Mouse (Mus musculus) right cerebral cortex, adult 18-20 months (tissue): ENCODE data around the gene Trabd2b.

Experiments used
- DNase-seq: peaks from one replicate; pipeline ENCODE4 v3.0.0; 2022; ENCODE audit warnings: mixed read lengths

Gene Trabd2b

GRCm38 (mm10) chr4:114547658-114548448, 141.3 kb downstream of the Trabd2b start:
- peak; percentile 13 for DNase-seq

DNA sequence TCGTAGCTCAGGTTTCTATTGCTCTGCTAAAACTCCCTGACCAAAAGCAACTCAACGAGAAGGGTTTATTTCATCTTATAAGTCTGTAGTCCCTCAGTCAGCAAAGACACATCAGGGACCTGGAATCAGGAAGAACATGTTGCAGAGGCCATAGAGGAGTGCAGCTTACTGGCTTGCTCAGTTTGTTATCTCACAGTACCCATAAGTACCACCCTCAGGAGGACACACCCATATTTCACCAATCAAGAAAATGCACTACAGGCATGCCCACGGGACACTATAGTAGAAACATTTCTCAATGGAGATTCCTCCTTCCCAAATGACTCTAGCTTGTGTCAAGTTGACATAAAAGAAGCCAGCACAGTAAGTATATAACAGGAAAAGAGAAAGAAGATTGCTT, 143.0 kb downstream of the Trabd2b start:
- DNase-seq = no peak

GRCm38 (mm10) chr4:114550471-114551156, 144.1 kb downstream of the Trabd2b start:
- no peak for DNase-seq

DNA sequence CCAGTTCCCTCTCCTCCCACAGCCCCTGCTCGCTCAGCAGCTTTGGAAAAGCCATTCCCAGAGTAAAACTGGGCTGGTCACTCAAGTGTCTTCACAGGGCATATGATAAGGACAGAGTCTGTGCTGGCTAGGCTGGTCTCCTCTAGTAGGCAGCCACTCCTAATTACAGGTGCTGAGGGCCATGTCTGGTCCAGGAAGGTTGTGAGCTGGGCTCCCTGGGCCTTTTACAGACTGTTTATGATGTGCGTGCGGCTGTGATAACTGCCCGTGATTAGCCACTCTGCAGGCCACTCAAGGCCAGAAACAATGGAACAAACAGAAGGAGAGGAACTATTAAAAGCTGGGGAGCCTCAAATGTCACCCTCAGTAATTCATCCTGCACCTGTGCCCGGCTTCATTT, 150.4 kb downstream of the Trabd2b start:
- DNase-seq = no peak

DNA sequence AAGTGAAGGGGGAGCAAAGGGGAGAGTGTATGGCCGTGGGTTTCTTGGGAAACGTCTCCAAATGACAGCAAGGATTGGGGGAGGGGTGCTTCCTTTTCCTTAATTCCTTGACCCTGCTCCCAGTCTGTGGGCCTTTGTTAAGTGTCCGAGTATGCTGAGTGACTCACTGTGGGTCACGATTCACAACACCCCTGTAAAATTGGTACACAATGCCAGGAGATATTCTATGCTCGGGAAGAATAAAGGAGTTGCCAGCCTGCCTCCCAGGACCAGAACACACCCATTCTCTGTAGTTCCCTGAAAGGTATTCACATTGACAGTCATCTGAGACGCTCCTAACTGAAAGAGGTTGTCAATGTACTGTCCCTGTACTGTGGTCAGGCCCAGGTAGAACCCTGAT, 151.2 kb downstream of the Trabd2b start:
- DNase-seq = no peak

DNA sequence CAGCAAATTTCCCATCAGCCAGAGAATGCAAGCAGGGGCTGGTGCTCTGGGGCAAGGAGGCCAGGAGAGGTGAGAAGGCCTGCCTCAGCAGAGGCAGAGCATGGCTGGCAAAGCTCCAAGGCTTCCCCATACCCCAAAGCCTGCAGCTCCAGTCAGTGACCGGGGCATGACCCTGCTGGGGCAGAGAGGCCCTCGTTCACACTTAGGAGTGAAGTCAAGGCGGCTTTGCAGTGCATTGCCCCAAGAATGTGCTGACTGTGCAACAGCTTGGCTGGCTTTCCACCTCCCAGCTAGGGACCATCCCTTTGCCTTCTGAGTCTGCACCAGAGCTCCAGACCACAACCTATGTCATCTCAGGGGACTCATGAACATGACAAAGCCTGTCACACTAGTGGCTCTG, 152.0 kb downstream of the Trabd2b start:
- no peak for DNase-seq

DNA sequence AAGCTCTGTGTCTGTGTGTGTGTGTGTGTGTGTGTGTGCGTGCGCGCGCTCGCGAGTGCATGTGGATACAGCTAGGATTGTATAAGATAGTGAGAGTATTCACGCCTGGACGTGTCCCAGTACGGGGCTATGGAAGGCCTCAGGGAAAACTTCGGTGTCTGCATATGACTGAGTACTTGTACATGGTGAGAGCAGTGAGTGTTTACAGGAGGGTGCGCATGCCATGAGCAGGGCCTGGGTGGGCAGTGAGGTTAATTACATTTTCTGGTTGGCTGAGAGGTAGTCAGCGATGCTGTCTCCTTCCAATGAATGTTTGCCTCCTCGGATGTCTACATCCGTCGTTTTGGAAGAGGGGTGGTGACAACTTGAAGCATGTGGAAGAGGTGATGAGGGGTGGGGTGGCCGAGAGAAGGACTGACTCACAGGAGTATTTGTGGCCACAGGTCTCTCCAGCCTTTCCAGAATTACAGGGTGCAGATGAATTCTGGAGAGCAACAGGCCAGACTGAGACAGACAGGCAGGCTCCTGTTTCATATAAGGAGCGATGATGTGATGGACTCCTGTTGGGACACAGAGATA, 154.2 kb downstream of the Trabd2b start:
- DNase-seq = no peak

DNA sequence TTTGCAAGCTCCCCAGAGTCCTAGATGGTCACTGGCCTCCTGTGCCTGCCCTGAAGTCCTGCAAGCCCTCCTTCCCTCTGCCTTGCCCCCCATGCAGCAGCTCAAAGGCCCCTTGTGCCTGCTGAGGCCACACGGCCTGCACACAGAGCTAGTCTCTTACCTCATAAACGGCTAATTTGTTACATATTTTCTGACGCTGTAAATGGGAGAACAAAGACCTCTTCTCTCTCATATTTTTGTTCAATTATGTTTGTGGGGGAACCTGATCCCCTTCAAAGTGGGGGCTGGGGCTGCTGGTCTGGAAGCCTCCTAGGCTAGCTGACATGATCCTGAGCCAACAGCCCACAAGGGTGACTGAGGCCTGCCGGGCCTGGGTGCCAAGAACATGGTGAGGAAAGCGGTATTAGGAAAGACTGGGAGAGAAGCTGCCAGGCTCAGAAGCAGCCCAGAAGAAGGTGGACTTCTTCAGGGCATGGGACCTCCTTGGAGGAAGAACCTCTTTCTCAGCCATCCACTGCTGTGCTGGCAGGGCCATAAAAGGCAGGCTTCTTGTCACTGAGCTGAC, 157.7 kb downstream of the Trabd2b start:
- DNase-seq = no peak

GRCm38 (mm10) chr4:114567594-114567993, 161.1 kb downstream of the Trabd2b start:
- no peak for DNase-seq

- no peak for DNase-seq
These were observed 161.6 kb downstream of the Trabd2b start for GRCm38 (mm10) chr4:114568081-114568605.

DNA sequence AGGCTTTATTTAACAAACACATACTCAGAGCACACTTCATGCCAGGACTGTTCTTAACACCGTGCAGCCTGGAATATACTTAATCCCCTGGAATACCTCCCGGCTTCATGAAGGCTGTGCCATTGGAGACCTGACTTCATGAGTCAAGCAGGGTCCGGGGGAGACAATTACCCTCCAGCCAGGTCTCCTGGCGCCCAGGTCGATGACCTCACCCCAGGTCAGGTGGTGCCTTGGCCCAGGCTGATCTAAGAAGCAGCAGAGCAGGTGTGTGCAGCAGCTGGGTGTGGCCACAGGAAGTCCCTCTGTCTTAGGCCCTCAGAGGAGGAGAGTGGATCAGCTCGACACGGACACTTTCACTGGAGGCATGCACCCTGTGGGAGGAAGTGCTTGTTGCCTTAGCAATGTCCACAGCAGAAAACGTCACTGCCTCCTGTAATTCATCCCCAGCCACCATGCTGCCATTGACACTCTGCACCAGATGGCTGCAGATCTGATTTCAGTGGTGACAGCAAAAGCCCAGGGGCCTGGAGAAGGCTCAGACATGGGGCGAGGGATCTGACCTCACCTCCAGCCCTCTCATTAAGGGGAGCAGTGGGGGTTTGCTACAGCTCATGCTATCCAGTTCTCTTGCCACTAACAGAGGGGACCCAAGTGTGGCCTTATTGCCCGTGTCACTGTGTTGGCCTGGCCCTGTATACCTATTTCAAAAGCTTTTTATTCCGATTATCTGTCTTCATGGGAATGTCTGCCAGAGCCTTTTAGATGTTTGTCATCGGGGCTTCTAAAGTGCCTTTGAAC, 171.8 kb downstream of the Trabd2b start:
- no peak for DNase-seq

DNA sequence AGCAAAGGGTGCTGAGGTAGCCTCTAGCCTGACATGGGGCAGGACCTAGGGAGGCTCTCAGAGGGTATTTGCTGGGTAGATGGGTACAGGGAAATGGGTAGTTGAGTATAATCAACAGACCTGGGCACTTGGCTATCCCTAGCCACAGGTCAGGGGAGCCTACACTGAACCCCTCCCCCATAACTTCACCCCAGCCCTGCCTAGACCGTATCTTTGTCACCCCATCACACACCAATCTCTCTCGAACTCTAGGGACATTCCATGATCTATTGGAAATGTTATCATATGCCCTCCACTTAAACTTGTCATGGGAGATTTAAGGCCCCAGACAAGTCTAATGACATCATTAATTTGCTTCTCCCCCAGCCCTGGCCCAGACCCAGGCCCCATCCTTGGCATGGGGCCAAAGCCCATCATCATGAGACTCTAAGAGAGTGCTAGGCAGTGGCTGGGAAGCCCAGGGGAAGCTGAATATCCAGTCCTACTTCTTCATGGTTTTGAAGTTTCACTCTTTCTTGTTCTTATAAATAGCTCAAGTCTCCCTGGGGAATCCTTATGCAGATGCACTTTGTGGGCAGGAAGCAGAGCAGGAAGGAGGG, 177.1 kb downstream of the Trabd2b start:
- DNase-seq = no peak

DNA sequence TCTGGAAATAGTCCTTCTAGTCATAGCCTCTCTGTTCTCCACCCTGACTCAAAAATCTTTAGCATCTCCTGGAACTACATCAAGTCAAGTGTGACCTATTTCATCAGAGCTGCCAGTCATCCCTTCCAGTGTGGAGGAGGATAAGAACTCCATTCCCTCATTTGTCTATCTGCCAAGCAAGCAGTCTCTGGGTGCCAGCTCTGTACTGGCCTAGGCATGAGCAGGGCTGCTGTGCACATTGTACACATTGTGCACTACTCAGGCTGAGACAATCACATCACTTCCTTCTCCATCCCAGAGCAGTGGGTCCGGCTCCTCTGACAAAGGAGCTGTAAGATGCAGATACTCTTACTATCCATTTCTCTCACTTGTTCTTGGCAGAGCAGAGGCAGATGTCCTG, 178.2 kb downstream of the Trabd2b start:
- peak; percentile 37 for DNase-seq

GRCm38 (mm10) chr4:114593554-114594215, 187.2 kb downstream of the Trabd2b start:
- peak; percentile 15 for DNase-seq

DNA sequence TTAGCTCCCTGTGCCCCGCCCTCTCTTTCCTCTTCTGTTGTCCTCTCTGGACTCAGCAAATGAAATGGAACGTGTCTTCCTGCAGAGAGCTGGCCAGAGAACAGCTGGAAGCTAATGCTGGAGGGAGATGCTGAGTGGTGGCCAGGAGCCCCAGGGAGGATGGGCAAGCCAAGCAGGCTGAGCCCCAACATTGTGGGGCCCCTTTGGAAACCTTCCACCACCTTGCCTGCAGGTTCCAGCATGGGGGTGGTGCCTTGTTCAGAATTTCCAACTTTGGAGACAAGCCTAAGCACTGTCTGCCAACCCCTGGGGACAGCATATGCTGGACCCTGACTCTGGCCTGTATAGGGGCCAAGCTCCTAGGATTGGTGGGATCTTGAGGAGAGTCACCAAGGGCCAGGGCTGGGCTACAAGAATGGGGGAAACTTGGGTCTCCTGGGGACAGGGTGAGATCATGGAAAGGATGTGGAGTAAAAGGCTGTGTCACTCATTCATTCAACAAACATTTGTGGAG, 188.7 kb downstream of the Trabd2b start:
- DNase-seq = no peak

DNA sequence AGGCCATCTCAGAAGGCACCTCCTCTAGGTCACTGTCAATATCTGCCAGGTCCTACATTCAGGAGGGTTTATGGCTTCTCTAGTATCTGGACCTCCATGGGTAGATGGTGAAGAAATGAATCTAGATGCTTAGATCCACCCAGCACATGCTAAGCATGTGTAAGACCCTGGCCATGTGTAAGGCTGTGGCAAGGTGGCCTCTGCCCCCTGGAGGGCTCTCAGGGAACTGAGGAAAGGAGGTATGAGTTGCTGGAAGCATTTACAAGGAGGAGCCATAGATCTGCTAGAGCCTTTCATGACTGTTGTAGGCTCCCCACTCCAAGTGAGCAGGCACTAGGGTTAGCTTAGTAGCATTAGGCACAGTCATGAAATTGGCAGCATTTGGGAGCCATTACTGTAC, 192.6 kb downstream of the Trabd2b start:
- DNase-seq = no peak

GRCm38 (mm10) chr4:114601201-114602009, 194.9 kb downstream of the Trabd2b start:
- DNase-seq = no peak

DNA sequence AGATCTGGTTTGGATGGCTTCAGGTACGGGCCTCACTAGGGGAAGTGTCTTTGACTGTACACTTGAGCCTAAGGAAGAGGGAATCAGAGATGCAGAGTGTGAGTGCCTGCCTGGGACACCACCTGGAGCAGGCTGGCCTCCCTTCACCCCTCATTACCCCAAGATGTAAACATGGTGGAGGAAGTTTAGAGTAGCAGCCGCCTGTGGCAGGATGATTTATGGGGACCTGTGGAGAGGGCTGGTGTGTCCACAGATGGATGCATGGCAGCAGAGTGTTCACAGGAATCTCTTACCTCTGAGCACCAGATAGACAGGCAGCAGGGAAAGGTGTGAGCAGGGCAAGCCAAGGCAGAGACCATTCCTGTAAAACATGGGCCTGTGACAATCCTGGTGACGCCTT, 199.1 kb downstream of the Trabd2b start:
- no peak for DNase-seq

GRCm38 (mm10) chr4:114607873-114608272, 201.3 kb downstream of the Trabd2b start:
- no peak for DNase-seq

DNA sequence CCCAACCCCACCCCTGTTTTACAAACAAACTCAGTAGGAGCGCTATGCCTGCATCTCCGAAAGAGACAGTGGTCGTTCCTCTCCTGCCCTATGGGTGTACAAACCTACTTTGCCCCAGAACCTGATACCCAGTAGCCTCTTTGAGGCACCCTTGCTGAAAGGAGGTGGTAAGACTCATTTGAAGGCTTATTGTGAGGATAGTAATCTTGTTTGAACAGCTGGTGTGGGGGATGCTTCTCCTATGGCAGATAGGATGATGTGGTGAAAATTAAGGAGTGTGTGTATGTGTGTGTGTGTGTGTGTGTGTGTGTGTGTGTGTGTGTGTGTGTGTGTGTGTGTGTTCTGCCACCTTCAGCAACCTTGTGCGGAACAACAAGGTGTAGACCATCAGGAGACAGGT, 202.8 kb downstream of the Trabd2b start:
- DNase-seq = peak; percentile 30
